Mouse (Mus musculus) G1E (cell line): ENCODE data around the gene Zfx.

ENCODE experiments used
- CTCF ChIP-seq: IDR thresholded peaks from 2 replicates; pipeline ENCODE4 v1.5.1; 2012; ENCODE audit warnings: low read depth, low read length, inconsistent platforms, mixed read lengths
- GATA1 ChIP-seq: IDR thresholded peaks from 2 replicates; pipeline ENCODE4 v1.6.1; 2012; ENCODE audit warnings: borderline replicate concordance, low read length, inconsistent platforms, mixed read lengths
- POLR2AphosphoS5 ChIP-seq: IDR thresholded peaks from 2 replicates; pipeline ENCODE4 v1.6.1; 2012; ENCODE audit warnings: low read depth, low read length, inconsistent platforms; ENCODE audit not compliant: insufficient replicate concordance
- TAL1 ChIP-seq: conservative IDR thresholded peaks from 2 replicates; pipeline ENCODE4 v1.6.1; 2012; ENCODE audit warnings: low read depth, low read length, inconsistent platforms, mixed read lengths

- TF ChIP-seq CTCF (no peak), TAL1 (no peak), GATA1 (no peak), POLR2AphosphoS5 (no peak)
These were observed 818 bp downstream of the Zfx start for GRCm38 (mm10) chrX:94122709-94123058.
